Mouse (Mus musculus): ENCODE data around the gene Celsr2. TPM values are rescaled to one million over a fixed set of nuclear protein-coding genes. Genes with fewer than 3 reads are reported as not detected.

Gene Celsr2
- polyA plus RNA-seq, 1 experiment: not detected

DNA sequence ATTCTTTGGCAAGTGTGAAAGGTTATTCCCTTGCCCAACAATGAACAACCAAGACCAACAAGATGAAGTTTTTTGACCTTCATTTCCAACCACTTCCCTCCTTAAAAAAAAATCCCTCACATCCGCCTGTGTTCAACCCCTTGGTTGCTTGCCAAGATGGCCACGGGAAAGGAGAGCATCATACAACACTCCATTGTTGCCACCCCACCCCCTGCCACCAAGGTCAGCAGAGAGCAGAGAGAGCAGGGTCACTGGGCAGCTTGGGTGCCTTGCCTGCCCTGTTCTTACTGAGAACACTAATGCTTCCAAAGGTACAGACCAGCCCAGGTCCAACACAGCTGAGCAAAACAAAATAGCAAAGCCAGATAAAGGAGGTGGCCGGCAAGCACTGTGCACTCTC, 43.1 kb downstream of the Celsr2 start:
- Histone ChIP-seq H3K79me2 (ENCODE audit: control insufficient read depth, insufficient read depth) (no peaks in the 10 kb centered on the region), H3K36me3 (ENCODE audit: control insufficient read depth, insufficient read depth) (no peaks in the 10 kb centered on the region), H3K4me3 (ENCODE audit: insufficient read depth, poor library complexity, severe bottlenecking) (no peak overlapping the region), H3K79me3 (ENCODE audit: low read depth) (no peaks in the 10 kb centered on the region), H3ac (ENCODE audit: control insufficient read depth, insufficient read length, low read depth) (no peak overlapping the region), H3K27me3 (ENCODE audit: control insufficient read depth, insufficient read depth, insufficient read length) (peaks cover 62% of the 10 kb centered on the region)
- no peak for TF ChIP-seq USF1 (IDR thresholded peaks at IDR 0.05; ENCODE audit: low read depth)
- TF ChIP-seq FOSL1 (IDR thresholded peaks at IDR 0.05; ENCODE audit: insufficient read depth, low read length, poor library complexity, severe bottlenecking): no peak
- TF ChIP-seq MYOG (IDR thresholded peaks at IDR 0.05; ENCODE audit: control insufficient read depth, extremely low read depth, insufficient read length): no peak
- TF ChIP-seq MAX (IDR thresholded peaks at IDR 0.05): no peak
- no peak for TF ChIP-seq CTCF (IDR thresholded peaks at IDR 0.05; ENCODE audit: control insufficient read depth, insufficient read depth, insufficient read length)
- no peak for TF ChIP-seq MYOD1 (IDR thresholded peaks at IDR 0.05; ENCODE audit: control insufficient read depth, insufficient read length, low read depth)
- no peak for TF ChIP-seq CEBPB (IDR thresholded peaks at IDR 0.05; ENCODE audit: low read depth)

DNA sequence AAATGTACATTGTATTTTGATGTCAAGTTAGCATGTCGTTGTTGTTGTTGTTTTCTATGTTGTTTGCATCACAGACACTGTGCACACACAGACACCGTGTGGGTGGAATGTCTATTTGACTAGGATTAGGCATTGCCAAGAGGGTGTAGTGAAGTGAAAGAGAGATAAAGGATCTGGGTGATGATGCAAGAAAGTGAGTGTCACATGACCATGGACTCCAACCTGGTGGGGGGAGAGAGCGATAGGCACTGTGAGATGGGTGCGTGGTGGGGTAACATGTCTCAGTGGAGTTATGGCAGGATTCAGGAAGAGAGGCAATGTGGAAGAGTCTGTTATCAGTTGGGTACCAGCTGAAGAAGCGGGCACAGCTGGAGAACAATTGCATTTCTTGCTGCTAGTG, 46.6 kb downstream of the Celsr2 start:
- no peaks in the 10 kb centered on the region for H3K36me3 ChIP-seq (ENCODE audit: control insufficient read depth, insufficient read depth)
- TF ChIP-seq CEBPB (IDR thresholded peaks at IDR 0.05; ENCODE audit: low read depth) (no peak), CTCF (IDR thresholded peaks at IDR 0.05; ENCODE audit: control insufficient read depth, insufficient read depth, insufficient read length) (no peak), USF1 (IDR thresholded peaks at IDR 0.05; ENCODE audit: low read depth) (no peak), FOSL1 (IDR thresholded peaks at IDR 0.05; ENCODE audit: insufficient read depth, low read length, poor library complexity, severe bottlenecking) (no peak), MYOD1 (IDR thresholded peaks at IDR 0.05; ENCODE audit: control insufficient read depth, insufficient read length, low read depth) (no peak), MYOG (IDR thresholded peaks at IDR 0.05; ENCODE audit: control insufficient read depth, extremely low read depth, insufficient read length) (no peak), MAX (IDR thresholded peaks at IDR 0.05) (no peak)

DNA sequence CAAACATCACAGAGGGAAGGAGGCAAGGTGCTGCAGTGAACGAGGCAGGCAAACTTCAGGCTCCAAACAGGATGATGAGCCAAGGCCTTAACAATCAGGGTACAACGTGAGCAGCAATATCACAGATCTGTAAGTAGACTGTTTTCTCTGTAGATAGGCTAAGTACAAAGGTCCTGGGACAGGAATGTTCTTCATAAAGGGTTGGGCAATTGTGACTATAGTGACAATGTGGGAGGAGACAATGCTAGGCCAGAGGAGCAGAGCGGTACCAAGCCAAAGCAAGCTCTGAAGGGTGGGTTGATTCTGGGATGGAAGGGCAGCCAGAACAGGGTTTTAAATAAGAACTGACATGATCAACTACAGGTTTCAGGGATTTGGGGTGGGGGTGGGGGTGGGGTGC, 47.5 kb downstream of the Celsr2 start:
- Histone ChIP-seq H3K27me3 (ENCODE audit: control insufficient read depth, insufficient read depth, insufficient read length) (peaks cover 58% of the 10 kb centered on the region), H3K79me3 (ENCODE audit: low read depth) (no peaks in the 10 kb centered on the region), H3K36me3 (ENCODE audit: control insufficient read depth, insufficient read depth) (no peaks in the 10 kb centered on the region), H3K4me3 (ENCODE audit: insufficient read depth, poor library complexity, severe bottlenecking) (no peak overlapping the region), H3K79me2 (ENCODE audit: control insufficient read depth, insufficient read depth) (no peaks in the 10 kb centered on the region), H3ac (ENCODE audit: control insufficient read depth, insufficient read length, low read depth) (no peak overlapping the region)
- no peak for TF ChIP-seq MYOG (IDR thresholded peaks at IDR 0.05; ENCODE audit: control insufficient read depth, extremely low read depth, insufficient read length)
- TF ChIP-seq CTCF (IDR thresholded peaks at IDR 0.05; ENCODE audit: control insufficient read depth, insufficient read depth, insufficient read length): no peak
- no peak for TF ChIP-seq MAX (IDR thresholded peaks at IDR 0.05)
- no peak for TF ChIP-seq USF1 (IDR thresholded peaks at IDR 0.05; ENCODE audit: low read depth)
- TF ChIP-seq FOSL1 (IDR thresholded peaks at IDR 0.05; ENCODE audit: insufficient read depth, low read length, poor library complexity, severe bottlenecking): no peak
- no peak for TF ChIP-seq MYOD1 (IDR thresholded peaks at IDR 0.05; ENCODE audit: control insufficient read depth, insufficient read length, low read depth)
- TF ChIP-seq CEBPB (IDR thresholded peaks at IDR 0.05; ENCODE audit: low read depth): no peak

More for the DNA sequence above, 46.6 kb downstream of the Celsr2 start:
- no peak overlapping the region for H3K4me3 ChIP-seq (ENCODE audit: insufficient read depth, poor library complexity, severe bottlenecking)
- H3K79me3 ChIP-seq (ENCODE audit: low read depth): no peaks in the 10 kb centered on the region
- H3K27me3 ChIP-seq (ENCODE audit: control insufficient read depth, insufficient read depth, insufficient read length): peaks cover 63% of the 10 kb centered on the region
- no peak overlapping the region for H3ac ChIP-seq (ENCODE audit: control insufficient read depth, insufficient read length, low read depth)
- no peaks in the 10 kb centered on the region for H3K79me2 ChIP-seq (ENCODE audit: control insufficient read depth, insufficient read depth)

DNA sequence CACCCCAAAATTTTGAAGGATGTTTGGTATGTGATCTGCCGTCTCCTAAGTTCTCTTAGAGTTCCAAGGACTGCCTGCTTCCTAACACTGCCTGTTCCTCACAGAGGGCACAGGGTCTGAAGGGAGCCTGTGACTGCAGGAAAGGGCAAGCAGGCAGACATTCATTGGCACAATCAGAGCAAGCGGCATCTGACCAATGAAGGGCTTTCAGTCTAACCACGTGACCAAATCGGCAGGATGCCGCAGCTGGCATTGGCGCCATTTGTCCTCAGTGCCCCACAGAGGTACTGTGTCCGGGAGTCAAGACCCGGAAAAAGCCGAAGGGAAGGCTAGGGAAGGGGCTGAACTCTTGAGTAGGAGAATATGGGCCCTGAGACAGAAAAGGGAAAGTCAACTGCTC, 48.2 kb downstream of the Celsr2 start:
- TF ChIP-seq USF1 (IDR thresholded peaks at IDR 0.05; ENCODE audit: low read depth) (peak; percentile 36), MYOG (IDR thresholded peaks at IDR 0.05; ENCODE audit: control insufficient read depth, extremely low read depth, insufficient read length) (no peak)
- Histone ChIP-seq H3ac (ENCODE audit: control insufficient read depth, insufficient read length, low read depth) (no peak overlapping the region), H3K4me3 (ENCODE audit: insufficient read depth, poor library complexity, severe bottlenecking) (no peak overlapping the region), H3K79me3 (ENCODE audit: low read depth) (no peaks in the 10 kb centered on the region), H3K79me2 (ENCODE audit: control insufficient read depth, insufficient read depth) (no peaks in the 10 kb centered on the region), H3K27me3 (ENCODE audit: control insufficient read depth, insufficient read depth, insufficient read length) (peaks cover 51% of the 10 kb centered on the region), H3K36me3 (ENCODE audit: control insufficient read depth, insufficient read depth) (no peaks in the 10 kb centered on the region)

DNA sequence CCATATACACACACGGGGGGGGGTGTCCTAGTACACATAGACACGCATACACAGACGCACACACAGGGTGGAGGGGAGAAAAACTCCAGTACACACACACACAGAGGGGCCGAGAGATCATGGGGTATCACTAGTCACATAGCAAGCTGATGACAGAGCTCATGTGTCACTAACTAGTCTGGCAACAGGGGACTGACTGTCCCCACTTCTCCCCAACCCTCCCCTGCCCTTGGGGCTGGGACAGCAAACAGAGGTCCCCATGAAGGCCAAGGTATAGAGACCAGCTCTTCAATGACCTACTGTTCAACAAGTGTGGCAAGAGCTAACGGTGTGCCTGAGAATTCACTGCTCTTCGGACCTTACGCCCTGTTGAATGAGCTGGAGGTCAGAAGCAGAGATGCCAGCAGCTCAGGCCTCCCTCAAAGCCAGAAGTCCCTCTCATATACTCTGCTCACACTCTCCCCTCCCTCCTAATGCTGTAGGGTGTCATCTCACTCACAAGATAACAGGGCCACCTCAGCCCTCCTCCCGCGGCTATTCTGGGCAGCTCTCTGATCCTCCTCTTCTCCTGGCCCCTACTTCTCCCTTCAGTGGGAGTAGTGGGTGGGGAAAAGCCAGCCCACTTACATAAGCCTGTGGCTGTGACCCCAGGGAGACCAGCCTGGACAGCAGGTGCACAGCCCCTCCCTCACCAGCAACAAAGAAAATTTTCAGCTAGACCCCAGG, 50.9 kb downstream of the Celsr2 start, which contains the start of gene Mybphl:
TSS of gene Mybphl (plus strand) at position 642 of the 726 bp plus-strand sequence.
- Histone ChIP-seq H3K4me3 (ENCODE audit: insufficient read depth, poor library complexity, severe bottlenecking) (no peak within 1 kb of the TSS), H3K27me3 (ENCODE audit: control insufficient read depth, insufficient read depth, insufficient read length) (peaks cover 66% of the 10 kb centered on the region), H3ac (ENCODE audit: control insufficient read depth, insufficient read length, low read depth) (no peak within 1 kb of the TSS), H3K79me3 (ENCODE audit: low read depth) (no peaks in the 10 kb centered on the region), H3K36me3 (ENCODE audit: control insufficient read depth, insufficient read depth) (no peaks in the 10 kb centered on the region), H3K79me2 (ENCODE audit: control insufficient read depth, insufficient read depth) (no peaks in the 10 kb centered on the region)
- TF ChIP-seq FOSL1 (IDR thresholded peaks at IDR 0.05; ENCODE audit: insufficient read depth, low read length, poor library complexity, severe bottlenecking): no peak
- TF ChIP-seq CTCF (IDR thresholded peaks at IDR 0.05; ENCODE audit: control insufficient read depth, insufficient read depth, insufficient read length): no peak
- no peak for TF ChIP-seq USF1 (IDR thresholded peaks at IDR 0.05; ENCODE audit: low read depth)
- no peak for TF ChIP-seq MAX (IDR thresholded peaks at IDR 0.05)
- TF ChIP-seq CEBPB (IDR thresholded peaks at IDR 0.05; ENCODE audit: low read depth): no peak
- TF ChIP-seq MYOG (IDR thresholded peaks at IDR 0.05; ENCODE audit: control insufficient read depth, extremely low read depth, insufficient read length): no peak
- no peak for TF ChIP-seq MYOD1 (IDR thresholded peaks at IDR 0.05; ENCODE audit: control insufficient read depth, insufficient read length, low read depth)

DNA sequence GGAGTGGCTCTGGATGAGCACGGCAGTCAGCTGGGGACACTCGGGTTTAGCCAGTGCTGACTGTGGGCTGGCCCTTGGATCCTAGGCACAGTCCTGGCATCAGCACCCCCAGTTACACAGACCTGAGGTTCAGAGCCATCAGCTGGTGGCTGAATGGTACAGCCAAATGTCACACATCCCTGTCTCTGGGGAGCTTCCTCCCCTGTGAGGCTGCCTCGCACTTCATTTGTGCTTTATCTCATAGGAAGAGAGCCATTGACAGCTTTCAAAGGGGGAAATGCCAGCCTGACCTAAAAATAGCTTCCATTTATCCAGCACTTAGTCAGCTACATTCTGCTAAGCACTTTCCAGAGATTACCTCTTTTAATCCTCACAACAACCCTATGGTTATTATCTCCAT, 51.7 kb downstream of the Celsr2 start:
- Histone ChIP-seq H3K79me3 (ENCODE audit: low read depth) (no peaks in the 10 kb centered on the region), H3ac (ENCODE audit: control insufficient read depth, insufficient read length, low read depth) (no peak overlapping the region), H3K36me3 (ENCODE audit: control insufficient read depth, insufficient read depth) (no peaks in the 10 kb centered on the region), H3K79me2 (ENCODE audit: control insufficient read depth, insufficient read depth) (no peaks in the 10 kb centered on the region), H3K27me3 (ENCODE audit: control insufficient read depth, insufficient read depth, insufficient read length) (peaks cover 65% of the 10 kb centered on the region), H3K4me3 (ENCODE audit: insufficient read depth, poor library complexity, severe bottlenecking) (no peak overlapping the region)
- TF ChIP-seq FOSL1 (IDR thresholded peaks at IDR 0.05; ENCODE audit: insufficient read depth, low read length, poor library complexity, severe bottlenecking) (no peak), MYOD1 (IDR thresholded peaks at IDR 0.05; ENCODE audit: control insufficient read depth, insufficient read length, low read depth) (no peak), USF1 (IDR thresholded peaks at IDR 0.05; ENCODE audit: low read depth) (no peak)
